Mouse (Mus musculus): ENCODE measurements at regions not wholly inside any gene's neighbourhood (a gene's known extent, or its start where the extent isn't known, plus 50 kb on each side); places are given as distances from the start of the nearest gene placed in this dataset.

- 57% methylated on average over 3 of the region's 3 CpGs for WGBS
- no peaks in the 10 kb centered on the region for H3K4me1 ChIP-seq (replicated peaks)
- H3K27ac ChIP-seq: no peak overlapping the region
- H3K27me3 ChIP-seq: 0 out of 2 replicates have a peak, but pooled peaks cover 9% of the 10 kb centered on the region
- H3K9ac ChIP-seq: no peak overlapping the region
- no peaks in the 10 kb centered on the region for H3K36me3 ChIP-seq
- H3K4me3 ChIP-seq: no peak overlapping the region
- H3K4me2 ChIP-seq: no peak overlapping the region
- ATAC-seq (ENCODE audit: low FRiP score): no peak
- no peaks in the 10 kb centered on the region for H3K9me3 ChIP-seq
Observed at GRCm38 (mm10) chr1:190067181-190067580, 103.3 kb downstream of the Prox1 start.

- 0 out of 2 replicates have a peak, but pooled peaks cover 9% of the 10 kb centered on the region for H3K27me3 ChIP-seq
- H3K4me3 ChIP-seq: no peak overlapping the region
- 65% methylated on average over 9 of the region's 9 CpGs for WGBS
- ATAC-seq (ENCODE audit: low FRiP score): no peak
- H3K9ac ChIP-seq: no peak overlapping the region
- no peaks in the 10 kb centered on the region for H3K4me1 ChIP-seq (replicated peaks)
- H3K27ac ChIP-seq: no peak overlapping the region
- H3K9me3 ChIP-seq: no peaks in the 10 kb centered on the region
- no peak overlapping the region for H3K4me2 ChIP-seq
- H3K36me3 ChIP-seq: no peaks in the 10 kb centered on the region
Observed at GRCm38 (mm10) chr1:190066426-190066825, 104.1 kb downstream of the Prox1 start.

GRCm38 (mm10) chr1:190061560-190062295 lies 108.8 kb downstream of the Prox1 start:
- Histone ChIP-seq H3K9ac (no peak overlapping the region), H3K27me3 (0 out of 2 replicates have a peak, but pooled peaks cover 6% of the 10 kb centered on the region), H3K4me3 (no peak overlapping the region), H3K36me3 (no peaks in the 10 kb centered on the region), H3K27ac (no peak overlapping the region), H3K4me2 (no peak overlapping the region), H3K4me1 (replicated peaks) (no peaks in the 10 kb centered on the region), H3K9me3 (no peaks in the 10 kb centered on the region)
- WGBS: 76% methylated on average over 9 of the region's 9 CpGs
- ATAC-seq (ENCODE audit: low FRiP score): no peak

GRCm38 (mm10) chr1:190059025-190059424 lies 111.5 kb downstream of the Prox1 start:
- WGBS: 78% methylated on average over 3 of the region's 3 CpGs

DNA sequence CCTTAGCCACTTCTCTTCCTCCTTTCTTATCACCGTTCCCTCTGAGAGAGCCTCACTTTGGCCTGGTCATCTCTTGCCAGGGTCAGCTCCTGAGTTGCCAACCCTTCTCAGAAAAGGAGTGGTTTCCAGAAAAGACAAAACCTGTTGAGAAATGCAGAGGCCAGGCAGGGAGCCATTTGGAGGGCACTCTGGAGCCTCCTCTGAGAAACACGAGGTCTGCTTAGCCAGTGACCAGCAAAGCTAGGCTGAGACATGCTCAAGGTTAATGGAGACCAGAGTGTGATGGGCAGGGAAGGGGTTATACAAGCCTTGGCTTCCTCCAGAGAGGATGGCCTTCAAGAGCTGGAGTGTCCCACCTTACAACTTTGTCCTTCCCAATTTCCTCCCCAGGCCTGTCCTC lies 113.6 kb downstream of the Prox1 start:
- no peak for ATAC-seq (ENCODE audit: low FRiP score)
- Histone ChIP-seq H3K4me1 (replicated peaks) (no peaks in the 10 kb centered on the region), H3K4me3 (no peak overlapping the region), H3K36me3 (no peaks in the 10 kb centered on the region), H3K9ac (no peak overlapping the region), H3K4me2 (no peak overlapping the region), H3K27me3 (no peaks in the 10 kb centered on the region), H3K27ac (no peak overlapping the region), H3K9me3 (no peaks in the 10 kb centered on the region)
- 85% methylated on average over 2 of the region's 2 CpGs for WGBS

More at GRCm38 (mm10) chr1:190059025-190059424, 111.5 kb downstream of the Prox1 start:
- ATAC-seq (ENCODE audit: low FRiP score): no peak
- Histone ChIP-seq H3K4me1 (replicated peaks) (no peaks in the 10 kb centered on the region), H3K27ac (no peak overlapping the region), H3K4me2 (no peak overlapping the region), H3K9ac (no peak overlapping the region), H3K36me3 (no peaks in the 10 kb centered on the region), H3K9me3 (no peaks in the 10 kb centered on the region), H3K4me3 (no peak overlapping the region), H3K27me3 (no peaks in the 10 kb centered on the region)

DNA sequence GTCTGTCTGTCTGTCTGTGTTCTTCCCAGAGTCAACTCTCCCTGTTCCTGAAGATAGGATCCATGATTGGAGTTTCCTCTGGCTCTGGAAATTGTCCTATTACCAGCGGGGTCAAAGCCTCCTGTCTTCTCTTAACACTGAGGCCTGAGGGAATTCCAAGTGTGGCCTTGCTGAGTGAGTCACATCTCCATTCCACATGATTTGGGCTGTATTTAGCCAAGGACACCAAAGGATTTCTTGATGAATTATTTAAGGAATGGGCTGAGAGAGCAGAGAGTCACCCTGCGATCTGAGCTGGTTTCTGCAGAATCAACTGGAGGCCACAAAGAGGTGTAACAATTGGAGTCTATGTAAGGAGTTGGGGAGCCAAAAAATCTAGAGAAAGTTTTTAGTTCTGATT lies 118.6 kb downstream of the Prox1 start:
- no peak for ATAC-seq (ENCODE audit: low FRiP score)
- Histone ChIP-seq H3K9ac (no peak overlapping the region), H3K27me3 (no peaks in the 10 kb centered on the region), H3K27ac (no peak overlapping the region), H3K4me2 (no peak overlapping the region), H3K4me1 (replicated peaks) (peaks cover 6% of the 10 kb centered on the region; the same call in 1 of the 2 replicates), H3K36me3 (no peaks in the 10 kb centered on the region), H3K9me3 (no peaks in the 10 kb centered on the region), H3K4me3 (no peak overlapping the region)
- WGBS: 92% methylated on average over 2 of the region's 2 CpGs

GRCm38 (mm10) chr1:190048521-190049170 lies 121.9 kb downstream of the Prox1 start:
- H3K27me3 ChIP-seq: 0 out of 2 replicates have a peak, but pooled peaks cover 6% of the 10 kb centered on the region

DNA sequence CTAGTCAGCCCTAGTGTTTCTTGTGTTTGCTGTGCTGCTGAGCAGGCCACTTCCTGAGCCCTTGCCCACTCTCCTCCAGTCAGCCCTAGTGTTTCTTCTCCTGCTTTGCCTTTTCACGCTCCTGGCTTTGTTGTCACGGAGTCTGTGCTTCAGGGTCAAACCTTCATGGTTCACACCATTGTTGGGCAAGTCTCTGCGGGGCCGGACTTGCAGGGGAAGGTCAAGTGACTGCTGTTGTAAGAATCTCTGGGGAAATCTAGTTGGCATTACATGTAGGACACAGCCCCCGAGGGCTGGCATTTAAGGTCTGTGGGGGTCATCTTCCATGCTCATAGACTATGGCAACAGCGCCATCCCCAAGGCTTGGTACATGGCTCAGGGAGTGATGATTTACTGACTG lies 123.3 kb downstream of the Prox1 start:
- 47% methylated on average over 6 of the region's 6 CpGs for WGBS
- Histone ChIP-seq H3K4me3 (no peak overlapping the region), H3K9me3 (no peaks in the 10 kb centered on the region), H3K9ac (no peak overlapping the region), H3K36me3 (no peaks in the 10 kb centered on the region), H3K27ac (no peak overlapping the region), H3K4me1 (replicated peaks) (peaks cover 7% of the 10 kb centered on the region), H3K27me3 (0 out of 2 replicates have a peak, but pooled peaks cover 6% of the 10 kb centered on the region), H3K4me2 (no peak overlapping the region)
- ATAC-seq (ENCODE audit: low FRiP score): no peak

More at GRCm38 (mm10) chr1:190048521-190049170, 121.9 kb downstream of the Prox1 start:
- Histone ChIP-seq H3K4me2 (no peak overlapping the region), H3K9me3 (no peaks in the 10 kb centered on the region), H3K9ac (no peak overlapping the region), H3K27ac (no peak overlapping the region), H3K4me1 (replicated peaks) (peaks cover 7% of the 10 kb centered on the region), H3K36me3 (no peaks in the 10 kb centered on the region), H3K4me3 (no peak overlapping the region)
- 77% methylated on average over 2 of the region's 2 CpGs for WGBS
- ATAC-seq (ENCODE audit: low FRiP score): no peak

DNA sequence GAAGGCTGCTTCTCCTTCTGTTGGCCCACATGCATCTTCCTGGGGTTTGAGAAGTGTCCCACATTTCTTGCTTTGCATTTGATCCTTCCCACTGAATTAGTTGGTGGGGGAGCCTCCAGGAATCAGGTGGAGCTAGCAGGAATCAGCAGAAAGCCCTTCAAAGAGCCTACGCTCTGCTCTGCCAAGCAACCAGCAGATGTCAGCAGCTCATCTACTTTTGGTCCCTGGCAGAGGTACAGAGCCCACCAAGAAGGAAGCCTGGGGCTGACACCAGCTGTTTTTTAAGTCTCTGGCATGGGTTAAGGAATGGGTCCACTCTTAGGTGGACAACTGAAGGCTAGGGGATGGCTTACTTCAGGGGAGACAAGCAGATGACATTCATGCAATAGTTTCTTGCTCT lies 123.6 kb upstream of the Smyd2 start:
- Histone ChIP-seq H3K9ac (no peak overlapping the region), H3K27ac (no peak overlapping the region), H3K4me2 (no peak overlapping the region), H3K27me3 (0 out of 2 replicates have a peak, but pooled peaks cover 6% of the 10 kb centered on the region), H3K36me3 (no peaks in the 10 kb centered on the region), H3K4me3 (no peak overlapping the region), H3K4me1 (replicated peaks) (peaks cover 7% of the 10 kb centered on the region), H3K9me3 (no peaks in the 10 kb centered on the region)
- ATAC-seq (ENCODE audit: low FRiP score): no peak
- WGBS: 53% methylated on average over 1 of the region's 1 CpGs

DNA sequence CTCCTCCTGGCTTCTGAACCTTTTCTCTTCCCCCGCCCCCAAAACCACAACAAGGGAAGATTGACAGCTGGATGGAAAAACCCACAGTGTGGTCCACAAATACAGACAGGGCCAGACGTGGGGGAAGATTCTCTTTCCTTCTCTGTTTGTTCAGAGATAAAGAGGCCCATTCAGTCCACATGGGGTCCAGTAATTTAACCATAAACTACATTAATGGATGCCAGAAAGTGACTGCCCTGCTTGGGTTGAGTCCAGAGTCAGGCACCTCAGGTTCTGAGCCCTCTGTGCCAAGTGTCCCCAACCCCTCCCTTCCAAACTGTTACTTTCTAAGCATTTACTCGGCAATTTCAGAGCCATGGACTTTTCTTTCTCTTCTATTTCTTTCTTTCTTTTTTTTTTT lies 121.9 kb upstream of the Smyd2 start:
- Histone ChIP-seq H3K4me3 (no peak overlapping the region), H3K9me3 (no peaks in the 10 kb centered on the region), H3K27me3 (0 out of 2 replicates have a peak, but pooled peaks cover 6% of the 10 kb centered on the region), H3K27ac (no peak overlapping the region), H3K36me3 (no peaks in the 10 kb centered on the region), H3K4me1 (replicated peaks) (peaks cover 7% of the 10 kb centered on the region), H3K4me2 (no peak overlapping the region), H3K9ac (no peak overlapping the region)
- 50% methylated on average over 3 of the region's 3 CpGs for WGBS
- ATAC-seq (ENCODE audit: low FRiP score): no peak

DNA sequence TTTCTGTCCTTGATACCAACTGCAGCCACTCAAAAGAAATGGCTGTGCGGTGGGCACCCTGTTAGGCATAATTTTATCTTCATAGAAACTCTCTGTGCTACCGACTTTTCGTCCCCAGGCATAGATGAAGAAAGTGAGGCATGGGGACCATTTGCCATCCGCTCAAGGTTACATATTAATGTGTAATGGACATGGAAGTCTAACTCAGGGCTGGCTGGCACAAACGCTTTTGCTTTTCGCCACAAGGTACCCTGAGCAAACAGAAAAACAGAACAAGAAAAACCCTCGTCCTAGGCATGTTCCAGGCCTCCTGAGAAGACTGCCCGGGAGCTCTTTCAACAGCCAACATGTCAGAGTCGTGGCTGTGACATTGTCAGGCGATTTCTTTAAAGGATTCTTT lies 121.0 kb upstream of the Smyd2 start:
- H3K36me3 ChIP-seq: no peaks in the 10 kb centered on the region
- WGBS: 83% methylated on average over 10 of the region's 10 CpGs
- no peak overlapping the region for H3K4me3 ChIP-seq
- no peak overlapping the region for H3K4me2 ChIP-seq
- no peak overlapping the region for H3K27ac ChIP-seq
- H3K4me1 ChIP-seq (replicated peaks): peaks cover 7% of the 10 kb centered on the region
- H3K9me3 ChIP-seq: no peaks in the 10 kb centered on the region
- 0 out of 2 replicates have a peak, but pooled peaks cover 6% of the 10 kb centered on the region for H3K27me3 ChIP-seq
- no peak overlapping the region for H3K9ac ChIP-seq
- no peak for ATAC-seq (ENCODE audit: low FRiP score)

DNA sequence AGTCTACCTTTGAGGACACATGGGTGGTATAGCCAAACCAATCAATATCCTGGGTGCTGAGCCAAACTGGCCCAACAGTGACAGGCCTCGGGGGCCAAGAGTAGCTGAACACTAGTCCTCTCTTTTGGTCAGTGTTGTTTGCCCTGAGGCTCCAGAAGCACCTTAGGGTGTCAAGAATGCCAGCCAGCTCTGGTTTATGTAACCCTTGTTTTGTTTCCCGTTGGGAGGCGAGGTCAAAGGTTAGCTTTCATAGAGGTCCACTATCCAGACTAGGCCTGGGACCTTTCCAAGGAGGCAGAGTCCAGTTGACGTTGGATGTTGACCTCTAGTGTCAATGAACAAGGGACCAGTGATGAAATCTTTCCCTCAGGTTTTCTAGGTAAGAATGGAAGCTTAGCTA lies 120.0 kb upstream of the Smyd2 start:
- Histone ChIP-seq H3K9ac (no peak overlapping the region), H3K4me3 (no peak overlapping the region), H3K27ac (no peak overlapping the region), H3K9me3 (no peaks in the 10 kb centered on the region), H3K36me3 (no peaks in the 10 kb centered on the region), H3K4me2 (no peak overlapping the region), H3K4me1 (replicated peaks) (peaks cover 4% of the 10 kb centered on the region), H3K27me3 (0 out of 2 replicates have a peak, but pooled peaks cover 6% of the 10 kb centered on the region)
- no peak for ATAC-seq (ENCODE audit: low FRiP score)
- 83% methylated on average over 4 of the region's 4 CpGs for WGBS
